Mouse (Mus musculus): ENCODE measurements at regions not wholly inside any gene's neighbourhood (a gene's known extent, or its start where the extent isn't known, plus 50 kb on each side); places are given as distances from the start of the nearest gene placed in this dataset.

- TF ChIP-seq GATA1 (IDR thresholded peaks at IDR 0.05; ENCODE audit: borderline replicate concordance, low read length) (no peak), FLI1 (IDR thresholded peaks at IDR 0.05; ENCODE audit: low read length) (no peak)
Measured at GRCm38 (mm10) chr12:38972205-38972604, 193.0 kb downstream of the Etv1 start.

Data from megakaryocyte, embryonic 14.5 days (primary cell).